In genomic region chr14:54433941-54434531, GRCm38 (mm10) we compare ENCODE assay signal across 8 mouse cellular contexts. TPM values are rescaled to one million over a fixed set of nuclear protein-coding genes. Genes with fewer than 3 reads are reported as not detected.
DNase-seq lines count a peak whose midpoint lies in the region; ATAC-seq lines count a peak whose summit lies in the region.

No protein-coding gene starts in this region.

- ATAC-seq in hindbrain, embryonic 12.5 days (ENCODE audit: low FRiP score), result no peak
- no peak for ATAC-seq in CD4-positive, CD25-positive, alpha-beta regulatory T cell, adult 4 months

- peaks cover 9% of the 10 kb centered on the region for H3K36me3 ChIP-seq in hindbrain, embryonic 12.5 days

- peak overlapping the region; percentile 86; the same call in 1 of the 2 replicates for H3K9ac ChIP-seq in hindbrain, embryonic 12.5 days

- peaks cover 14% of the 10 kb centered on the region for H3K27me3 ChIP-seq in hindbrain, embryonic 12.5 days

- peak overlapping the region; percentile 67 for H3K4me3 ChIP-seq in hindbrain, embryonic 12.5 days

- WGBS in hindbrain, embryonic 12.5 days, result 68% methylated on average over 12 of the region's 12 CpGs

- peak overlapping the region; percentile 60 for H3K4me2 ChIP-seq in hindbrain, embryonic 12.5 days (replicated peaks)

- H3K27ac ChIP-seq in hindbrain, embryonic 12.5 days, result no peak overlapping the region

- H3K9me3 ChIP-seq in hindbrain, embryonic 12.5 days (replicated peaks), result no peaks in the 10 kb centered on the region

- DNase-seq in urinary bladder, postnatal 36 days (ENCODE audit: low spot score in 2 of 2), result peak; percentile 61 to 69
- DNase-seq in urinary bladder, postnatal 4 days (ENCODE audit: low spot score in 2 of 2), result no peak
- DNase-seq in lung, postnatal 10 days, result peak; percentile 66
- no peak for DNase-seq in right cerebral cortex, postnatal 4 days
- no peak for DNase-seq in gastrocnemius, postnatal 10 days
- DNase-seq in testis, postnatal 10 days (ENCODE audit: low spot score), result no peak

- H3K4me1 ChIP-seq in hindbrain, embryonic 12.5 days, result peaks cover 43% of the 10 kb centered on the region

RNA-seq across cellular contexts. Expression of gene Mmp14, which starts 2.6 kb away (rescaled TPM):
- 113 and 117 TPM in 2 replicates for polyA plus RNA-seq in hindbrain, embryonic 12.5 days (2016; fragmentation: Nextera tagmentation; extraction: Ambion mirVana)
- polyA plus RNA-seq in CD4-positive, CD25-positive, alpha-beta regulatory T cell, adult 4 months (2017; shearing (Covaris generic)), result not detected
- 100 to 1,000 TPM; 115 to 167 TPM for total RNA-seq in gastrocnemius, postnatal 10 days (2021)

RNA-seq across cellular contexts. Expression of gene Mrpl52, which starts 7.3 kb away (rescaled TPM):
- polyA plus RNA-seq in hindbrain, embryonic 12.5 days (2016; fragmentation: Nextera tagmentation; extraction: Ambion mirVana), result 239 and 255 TPM in 2 replicates
- polyA plus RNA-seq in CD4-positive, CD25-positive, alpha-beta regulatory T cell, adult 4 months (2017; shearing (Covaris generic)), result 100 to 1,000 TPM; 216 to 249 TPM
- total RNA-seq in gastrocnemius, postnatal 10 days (2021), result 100 to 1,000 TPM; 141 to 159 TPM

RNA-seq across cellular contexts. Expression of gene Slc7a7, which starts 16.5 kb away (rescaled TPM):
- polyA plus RNA-seq in hindbrain, embryonic 12.5 days (2016; fragmentation: Nextera tagmentation; extraction: Ambion mirVana), result 5.1 and 5.2 TPM in 2 replicates
- polyA plus RNA-seq in CD4-positive, CD25-positive, alpha-beta regulatory T cell, adult 4 months (2017; shearing (Covaris generic)), result 1 to 10 TPM; 1.2 to 1.3 TPM
- total RNA-seq in gastrocnemius, postnatal 10 days (2021), result 1 to 10 TPM; 3.1 to 5.5 TPM

RNA-seq across cellular contexts. Expression of gene Lrp10, which starts 29.9 kb away (rescaled TPM):
- polyA plus RNA-seq in hindbrain, embryonic 12.5 days (2016; fragmentation: Nextera tagmentation; extraction: Ambion mirVana), result 34.7 and 36.0 TPM in 2 replicates
- polyA plus RNA-seq in CD4-positive, CD25-positive, alpha-beta regulatory T cell, adult 4 months (2017; shearing (Covaris generic)), result 10 to 100 TPM; 59.9 to 60.2 TPM
- 10 to 100 TPM; 36.3 to 39.5 TPM for total RNA-seq in gastrocnemius, postnatal 10 days (2021)

RNA-seq across cellular contexts. Expression of gene Rem2, which starts 41.9 kb away (rescaled TPM):
- 39.3 and 46.1 TPM in 2 replicates for polyA plus RNA-seq in hindbrain, embryonic 12.5 days (2016; fragmentation: Nextera tagmentation; extraction: Ambion mirVana)
- polyA plus RNA-seq in CD4-positive, CD25-positive, alpha-beta regulatory T cell, adult 4 months (2017; shearing (Covaris generic)), result 1 to 10 TPM in 1 of 2 experiments, under 1 TPM in 1; 0.54 to 1.1 TPM
- total RNA-seq in gastrocnemius, postnatal 10 days (2021), result under 1 TPM in 1 of 2 experiments, not detected in 1; 0.14 TPM

Comparison
In these comparisons a context has a peak if more than half of its experiments do, and no peak if none do; other contexts are left out.
1. DNase-seq: peak in urinary bladder, postnatal 36 days (2 of 2) and lung, postnatal 10 days (single experiment); none in urinary bladder, postnatal 4 days (0 of 2), right cerebral cortex, postnatal 4 days (single experiment), gastrocnemius, postnatal 10 days (single experiment) and testis, postnatal 10 days (single experiment).
2. RNA of gene Mmp14, which starts 2.6 kb away (polyA plus RNA-seq): 113 to 117 TPM in hindbrain, embryonic 12.5 days; not detected in CD4-positive, CD25-positive, alpha-beta regulatory T cell, adult 4 months; every median in the first group is over 100 times any median in the second.